Mouse (Mus musculus) CH12.LX (cell line): ENCODE results near the gene Nipal4. TPM values are rescaled to one million over a fixed set of nuclear protein-coding genes. Genes with fewer than 3 reads are reported as not detected.

Experiments used
- DNase-seq: peaks from one replicate; pipeline ENCODE4 v3.0.0-alpha.2; 2013; ENCODE audit errors: extremely low read depth
- H3K27ac ChIP-seq: 2 replicates; pipeline ENCODE4 v1.5.1; 2012; ENCODE audit warnings: low read depth, mild to moderate bottlenecking, control low read depth, moderate library complexity; ENCODE audit not compliant: insufficient read depth
- H3K27me3 ChIP-seq: replicated peaks from 2 replicates; pipeline ENCODE3; 2012; ENCODE audit warnings: inconsistent platforms
- H3K36me3 ChIP-seq, 2 experiments: replicated peaks in 1 of 2; 2 replicates each; pipeline versions ENCODE3 to v1.6.1; 2012; ENCODE audit warnings: inconsistent platforms in 1 of 2, low read length in 1 of 2, mild to moderate bottlenecking in 1 of 2, mixed read lengths in 1 of 2, moderate library complexity in 1 of 2; ENCODE audit not compliant: control insufficient read depth in 1 of 2, insufficient read depth in 1 of 2
- H3K4me1 ChIP-seq, 2 experiments: 2 replicates each; pipeline ENCODE4 v1.6.1; 2012; ENCODE audit warnings: inconsistent platforms in 1 of 2, moderate library complexity in 1 of 2; ENCODE audit not compliant: insufficient read depth in 2 of 2, control insufficient read depth in 1 of 2
- H3K4me2 ChIP-seq: 2 replicates; pipeline ENCODE4 v1.6.1; 2012; ENCODE audit warnings: low read depth, mild to moderate bottlenecking, control low read depth; ENCODE audit not compliant: poor library complexity, insufficient read depth, severe bottlenecking
- H3K4me3 ChIP-seq, 3 experiments: fragments of 150-350 bp in 1 of 3; sonication (generic) in 1 of 3; replicated peaks in 1 of 3; 2 replicates each; pipeline versions ENCODE3 to v1.5.1; 2011 to 2012; ENCODE audit warnings: low read depth in 2 of 3, low read length in 2 of 3, mild to moderate bottlenecking in 2 of 3, moderate library complexity in 2 of 3, control low read depth in 1 of 3, improper control_type of control experiment in 1 of 3, inconsistent platforms in 1 of 3, mixed read lengths in 1 of 3; ENCODE audit not compliant: poor library complexity in 1 of 3
- H3K79me2 ChIP-seq: replicated peaks from 2 replicates; pipeline ENCODE4 v1.6.1; 2012; ENCODE audit warnings: mild to moderate bottlenecking, moderate library complexity; ENCODE audit not compliant: control insufficient read depth, poor library complexity, insufficient read depth, severe bottlenecking; ENCODE audit errors: extremely low read depth
- H3K9ac ChIP-seq: 2 replicates; pipeline ENCODE4 v1.6.1; 2012; ENCODE audit warnings: low read depth, mild to moderate bottlenecking, control low read depth, moderate library complexity; ENCODE audit not compliant: insufficient read depth
- H3K9me3 ChIP-seq: replicated peaks from 2 replicates; pipeline ENCODE3; 2012; ENCODE audit warnings: low read length, inconsistent platforms, mixed read lengths
- BHLHE40 ChIP-seq: IDR thresholded peaks from 2 replicates; pipeline ENCODE4 v1.6.1; 2011; ENCODE audit warnings: mild to moderate bottlenecking, low read depth, low read length, improper control_type of control experiment
- CHD1 ChIP-seq: IDR thresholded peaks from 2 replicates; pipeline ENCODE4 v1.6.1; 2012; ENCODE audit warnings: low read depth, low read length, improper control_type of control experiment, inconsistent platforms
- CHD2 ChIP-seq: IDR thresholded peaks from 2 replicates; pipeline ENCODE4 v1.6.1; 2011; ENCODE audit warnings: low read length, improper control_type of control experiment
- CTCF ChIP-seq, 2 experiments: IDR thresholded peaks in 1 of 2; conservative IDR thresholded peaks in 1 of 2; 2 replicates each; pipeline ENCODE4 v1.5.1; 2011 to 2012; ENCODE audit warnings: low read depth in 2 of 2, low read length in 2 of 2, improper control_type of control experiment in 1 of 2, inconsistent platforms in 1 of 2, mild to moderate bottlenecking in 1 of 2, moderate library complexity in 1 of 2
- E2F4 ChIP-seq: IDR thresholded peaks from 2 replicates; pipeline ENCODE4 v1.6.1; 2011; ENCODE audit warnings: low read depth, low read length, improper control_type of control experiment; ENCODE audit not compliant: insufficient replicate concordance
- ELF1 ChIP-seq: IDR thresholded peaks from 2 replicates; pipeline ENCODE4 v1.6.1; 2014; ENCODE audit warnings: low read depth, mild to moderate bottlenecking, inconsistent platforms, low read length, improper control_type of control experiment
- EP300 ChIP-seq: IDR thresholded peaks from 2 replicates; pipeline ENCODE4 v1.6.1; 2011; ENCODE audit warnings: low read length, improper control_type of control experiment
- ETS1 ChIP-seq: conservative IDR thresholded peaks from 2 replicates; pipeline ENCODE4 v1.6.1; 2012; ENCODE audit warnings: low read depth, mild to moderate bottlenecking, inconsistent platforms, low read length, improper control_type of control experiment, moderate library complexity
- HCFC1 ChIP-seq: IDR thresholded peaks from 2 replicates; pipeline ENCODE4 v1.6.1; 2012; ENCODE audit warnings: low read depth, mild to moderate bottlenecking, inconsistent platforms, low read length, improper control_type of control experiment
- IRF4 ChIP-seq: IDR thresholded peaks from 2 replicates; pipeline ENCODE4 v1.6.1; 2014; ENCODE audit warnings: low read depth, mild to moderate bottlenecking, inconsistent platforms, low read length, improper control_type of control experiment
- JUN ChIP-seq: IDR thresholded peaks from 2 replicates; pipeline ENCODE4 v1.6.1; 2011; ENCODE audit warnings: low read depth, mild to moderate bottlenecking, low read length, improper control_type of control experiment, moderate library complexity; ENCODE audit not compliant: insufficient read depth
- JUND ChIP-seq: conservative IDR thresholded peaks from 2 replicates; pipeline ENCODE4 v1.6.1; 2011; ENCODE audit warnings: low read depth, low read length, improper control_type of control experiment
- MAFK ChIP-seq: IDR thresholded peaks from 2 replicates; pipeline ENCODE4 v1.6.1; 2011; ENCODE audit warnings: low read length, improper control_type of control experiment; ENCODE audit not compliant: insufficient replicate concordance
- MAX ChIP-seq: IDR thresholded peaks from 2 replicates; pipeline ENCODE4 v1.6.1; 2011; ENCODE audit warnings: low read length, improper control_type of control experiment
- MAZ ChIP-seq: IDR thresholded peaks from 2 replicates; pipeline ENCODE4 v1.6.1; 2012; ENCODE audit warnings: low read depth, mild to moderate bottlenecking, inconsistent platforms, low read length, improper control_type of control experiment, moderate library complexity
- MEF2A ChIP-seq: IDR thresholded peaks from 2 replicates; pipeline ENCODE4 v1.6.1; 2014; ENCODE audit warnings: low read depth, mild to moderate bottlenecking, inconsistent platforms, low read length, improper control_type of control experiment, borderline replicate concordance
- MXI1 ChIP-seq: IDR thresholded peaks from 2 replicates; pipeline ENCODE4 v1.6.1; 2011; ENCODE audit warnings: mild to moderate bottlenecking, low read depth, low read length, improper control_type of control experiment
- MYC ChIP-seq: IDR thresholded peaks from 2 replicates; pipeline ENCODE4 v1.6.1; 2011; ENCODE audit warnings: low read depth, mild to moderate bottlenecking, improper control_type of control experiment, low read length
- NRF1 ChIP-seq: IDR thresholded peaks from 2 replicates; pipeline ENCODE4 v1.6.1; 2014; ENCODE audit warnings: low read depth, mild to moderate bottlenecking, inconsistent platforms, low read length, improper control_type of control experiment, moderate library complexity
- PAX5 ChIP-seq: IDR thresholded peaks from 2 replicates; pipeline ENCODE4 v1.6.1; 2012; ENCODE audit warnings: low read length, inconsistent platforms, mixed read lengths
- POLR2A ChIP-seq: IDR thresholded peaks from 2 replicates; pipeline ENCODE4 v1.6.1; 2011; ENCODE audit warnings: low read depth, mild to moderate bottlenecking, improper control_type of control experiment, low read length
- RAD21 ChIP-seq: IDR thresholded peaks from 2 replicates; pipeline ENCODE4 v1.6.1; 2011; ENCODE audit warnings: low read depth, mild to moderate bottlenecking, low read length, improper control_type of control experiment, moderate library complexity
- RCOR1 ChIP-seq: conservative IDR thresholded peaks from 2 replicates; pipeline ENCODE4 v1.6.1; 2012; ENCODE audit warnings: low read depth, mild to moderate bottlenecking, inconsistent platforms, low read length, improper control_type of control experiment
- SIN3A ChIP-seq: IDR thresholded peaks from 2 replicates; pipeline ENCODE4 v1.6.1; 2012; ENCODE audit warnings: low read length, improper control_type of control experiment, inconsistent platforms
- SMC3 ChIP-seq: IDR thresholded peaks from 2 replicates; pipeline ENCODE4 v1.6.1; 2011; ENCODE audit warnings: low read depth, low read length, improper control_type of control experiment
- TCF12 ChIP-seq: IDR thresholded peaks from 2 replicates; pipeline ENCODE4 v1.6.1; 2014; ENCODE audit warnings: low read depth, mild to moderate bottlenecking, inconsistent platforms, low read length, improper control_type of control experiment
- UBTF ChIP-seq: IDR thresholded peaks from 2 replicates; pipeline ENCODE4 v1.6.1; 2012; ENCODE audit warnings: low read depth, mild to moderate bottlenecking, inconsistent platforms, low read length, improper control_type of control experiment, moderate library complexity
- ZC3H11A ChIP-seq: IDR thresholded peaks from 2 replicates; pipeline ENCODE4 v1.6.1; 2012; ENCODE audit warnings: low read depth, mild to moderate bottlenecking, inconsistent platforms, low read length, improper control_type of control experiment
- ZKSCAN1 ChIP-seq: IDR thresholded peaks from 2 replicates; pipeline ENCODE4 v1.6.1; 2012; ENCODE audit warnings: low read depth, inconsistent platforms, low read length, improper control_type of control experiment, borderline replicate concordance
- ZMIZ1 ChIP-seq: IDR thresholded peaks from 2 replicates; pipeline ENCODE4 v1.6.1; 2012; ENCODE audit warnings: low read depth, mild to moderate bottlenecking, inconsistent platforms, low read length, improper control_type of control experiment
- ZNF384 ChIP-seq: IDR thresholded peaks from 2 replicates; pipeline ENCODE4 v1.6.1; 2012; ENCODE audit warnings: low read depth, low read length, improper control_type of control experiment, inconsistent platforms
- dilution Hi-C: fragments of 300-500 bp; cut with MboI; formaldehyde crosslinking; loops from 2 replicates; pipeline ENCODE4 v1.14.3; 2020; ENCODE audit warnings: low sequenced_read_pairs; ENCODE audit not compliant: extremely low pct_unique_long_range_greater_than_20kb, extremely low pct_ligation_motif_present
- in situ Hi-C: fragments of 300-500 bp; cut with MboI; formaldehyde crosslinking; loops from 3 replicates; pipeline ENCODE4 v1.14.3; 2019; ENCODE audit warnings: low sequenced_read_pairs, low pct_ligation_motif_present, low pct_unique_long_range_greater_than_20kb, mixed read lengths
- polyA plus RNA-seq: library from polyadenylated mRNA; unstranded; fragments of >175 nt; gene quantifications from 2 replicates; pipeline ENCODE4 v1.2.1, GENCODE M21; 2012; ENCODE audit warnings: low read depth; ENCODE audit not compliant: insufficient read length
- total RNA-seq, 2 experiments: library from RNA; depleted of rRNA; stranded (reverse); fragments of 300-350 nt in 1 of 2; fragments of >200 nt in 1 of 2; gene quantifications; 2 replicates each; pipeline ENCODE4 v1.2.3; 2012 to 2014

The Nipal4 gene
- total and polyA plus RNA-seq, 3 experiments, result 0.08 TPM; not detected in 2

DNA sequence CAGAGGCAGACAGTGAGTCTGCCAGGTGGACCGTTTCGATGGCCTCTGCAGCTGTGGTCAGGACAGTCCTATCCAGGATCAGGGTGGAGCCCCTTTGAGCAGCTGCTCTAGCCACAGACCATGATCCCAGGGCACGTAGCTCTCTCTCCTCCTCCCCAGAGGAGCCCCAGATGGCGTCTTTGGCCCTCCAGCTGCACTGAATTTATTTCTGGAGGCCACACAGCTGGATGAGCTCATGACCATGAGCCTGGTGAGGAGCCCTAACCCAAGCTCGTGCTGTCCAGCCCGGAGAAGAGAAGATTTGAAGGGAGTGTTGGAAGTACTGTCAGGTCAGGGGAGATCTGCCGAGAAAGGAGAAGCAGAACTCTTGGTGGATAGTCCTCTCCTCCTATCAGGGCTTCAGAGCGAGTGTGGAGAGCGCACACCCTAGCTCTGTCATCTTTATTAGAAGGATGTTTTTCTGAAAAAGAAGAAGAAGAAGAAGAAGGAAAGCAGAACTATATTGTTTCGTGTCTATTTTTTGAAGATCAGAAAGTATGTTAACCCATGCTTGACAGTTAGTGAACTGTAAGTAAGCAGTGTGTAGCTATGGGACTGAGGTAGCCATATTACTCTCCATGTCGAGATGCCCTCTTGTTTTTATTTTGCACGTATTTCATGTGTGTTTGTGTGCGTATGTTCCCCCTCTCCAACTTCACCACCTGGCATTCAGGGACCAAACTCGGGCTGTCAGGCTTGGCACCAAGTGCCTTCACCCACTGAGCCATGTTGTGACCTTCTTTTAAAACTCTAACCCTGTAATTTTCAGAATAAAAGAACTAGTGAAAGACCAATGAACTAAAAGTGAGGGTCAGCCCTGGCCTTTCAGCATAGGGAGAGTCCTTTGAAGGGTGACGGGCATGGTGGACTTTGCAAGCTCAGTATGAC is 38.4 kb downstream of the Nipal4 start (continued):
- TF ChIP-seq ZC3H11A (no peak), ETS1 (peak; percentile 97), JUND (no peak), BHLHE40 (peak; percentile 90), HCFC1 (no peak), NRF1 (0 out of 2 replicates have a peak, but pooled peaks have one; percentile 13), CHD1 (no peak), MAZ (peak; percentile 61; the same call in 1 of the 2 replicates)

DNA sequence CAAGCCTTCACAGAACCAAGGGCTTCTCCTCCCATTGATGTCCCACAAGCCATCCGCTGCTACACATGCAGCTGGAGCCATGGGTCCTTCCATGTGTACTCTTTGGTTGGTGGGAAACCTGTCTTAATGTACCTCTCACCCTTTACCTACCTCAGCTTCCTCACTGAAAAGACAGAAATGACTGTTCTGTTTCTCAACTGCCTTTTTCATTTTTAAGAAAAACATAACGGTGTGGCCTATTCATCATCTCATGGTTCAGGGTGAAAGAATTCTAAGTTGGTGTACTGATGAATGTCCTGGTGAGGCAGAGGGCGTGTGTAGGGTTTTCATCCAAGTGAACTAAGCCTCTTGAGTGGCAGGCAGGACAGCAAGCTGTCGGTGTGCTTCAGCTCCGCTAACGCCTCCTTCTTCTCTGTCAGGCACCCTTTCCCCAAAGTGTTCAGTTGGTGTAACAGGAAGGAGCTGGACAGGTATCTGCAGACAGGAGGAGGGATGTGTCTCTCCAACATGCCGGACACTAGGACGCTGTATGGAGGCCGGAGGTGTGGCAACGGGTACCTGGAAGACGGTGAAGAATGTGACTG is 39.4 kb downstream of the Nipal4 start:
- DNase-seq, result peak; percentile 76
- Histone ChIP-seq H3K9ac (no peak overlapping the region), H3K79me2 (no peaks in the 10 kb centered on the region), H3K4me3 (peak overlapping the region in 2 of 3 experiments; percentile 25 to 43), H3K27me3 (no peaks in the 10 kb centered on the region), H3K4me2 (peak overlapping the region; percentile 92), H3K36me3 (peaks cover 0 to 7% of the 10 kb centered on the region in 2 experiments), H3K9me3 (no peaks in the 10 kb centered on the region), H3K4me1 (peaks cover 23 to 67% of the 10 kb centered on the region in 2 experiments), H3K27ac (peak overlapping the region; percentile 82)
- dilution Hi-C loops, result no loop called here
- peak; percentile 61; the same call in 1 of the 2 replicates for TF ChIP-seq MEF2A
- TF ChIP-seq EP300, result peak; percentile 92
- TF ChIP-seq ELF1, result no peak
- TF ChIP-seq MYC, result peak; percentile 79
- 0 out of 2 replicates have a peak, but pooled peaks have one; percentile 41 for TF ChIP-seq E2F4
- TF ChIP-seq CHD1, result 0 out of 2 replicates have a peak, but pooled peaks have one; percentile 17
- TF ChIP-seq JUND, result peak; percentile 95
- peak; percentile 76 for TF ChIP-seq JUN
- no peak for TF ChIP-seq SMC3
- peak; percentile 58; the same call in 1 of the 2 replicates for TF ChIP-seq ZMIZ1
- no peak for TF ChIP-seq PAX5
- peak; percentile 56 for TF ChIP-seq BHLHE40
- TF ChIP-seq SIN3A, result peak; percentile 62; the same call in 1 of the 2 replicates
- peak; percentile 45 for TF ChIP-seq CHD2
- peak; percentile 77 for TF ChIP-seq ETS1
- peak; percentile 80 for TF ChIP-seq TCF12
- TF ChIP-seq CTCF (conservative IDR thresholded peaks at IDR 0.05 in 1 of 2, IDR thresholded peaks at IDR 0.05 in 1 of 2; ENCODE audit: low read depth in 2 of 2, low read length in 2 of 2), result peak in 1 of 2 experiments; percentile 6; a peak in 1 of 4 replicates
- TF ChIP-seq POLR2A, result no peak
- TF ChIP-seq MXI1, result peak; percentile 61
- peak; percentile 47; the same call in 1 of the 2 replicates for TF ChIP-seq MAX
- TF ChIP-seq RAD21, result no peak; the same call in 1 of the 2 replicates
- peak; percentile 93 for TF ChIP-seq IRF4
- TF ChIP-seq UBTF, result peak; percentile 32; the same call in 1 of the 2 replicates
- TF ChIP-seq HCFC1, result peak; percentile 8
- peak; percentile 31; the same call in 1 of the 2 replicates for TF ChIP-seq ZNF384
- no peak for TF ChIP-seq NRF1
- TF ChIP-seq MAFK, result peak; percentile 52; the same call in 1 of the 2 replicates
- 0 out of 2 replicates have a peak, but pooled peaks have one; percentile 24 for TF ChIP-seq RCOR1
- no peak for TF ChIP-seq ZKSCAN1
- in situ Hi-C loops, result loop anchor here (5.0 to 25.0 kb wide), 2 partner anchors 65 to 165 kb away; partner anchors contain the start of gene Thg1l
